Mouse (Mus musculus) left cerebral cortex, adult 9 months (tissue): ENCODE measurements around the gene Fam19a1.
"Not testable (repeated sequence)": the region's sequence is repeated elsewhere in the genome, so short reads cannot be mapped to it uniquely, and the experiment has no call there.

Experiments used
- DNase-seq, 2 experiments: peaks; one replicate each; pipeline ENCODE4 v3.0.0; 2022; ENCODE audit warnings: low spot score in 2 of 2

The Fam19a1 gene

DNA sequence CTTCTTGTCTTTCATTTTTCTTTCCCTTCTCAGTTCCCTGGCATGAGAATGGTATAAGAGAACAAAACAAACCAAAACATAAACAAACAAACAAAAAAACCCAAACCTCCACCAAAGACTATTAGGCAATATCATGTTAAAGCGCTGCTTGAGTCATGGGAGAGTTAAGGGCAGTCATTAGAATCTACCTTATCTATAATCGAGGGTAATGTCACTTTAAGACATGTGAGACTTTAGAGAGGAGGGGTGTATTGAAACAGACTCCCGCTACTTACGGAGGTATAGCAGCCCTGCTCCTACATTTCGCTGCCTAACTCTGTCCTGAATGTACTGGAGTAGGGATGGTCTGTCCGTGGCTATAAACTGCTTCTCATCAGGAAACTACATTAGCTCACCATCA is at the start of gene Fam19a1:
Fam19a1 (plus strand) TSS at position 301 of the 400 bp plus-strand sequence.
- DNase-seq: peak in 1 of 2 experiments; percentile 31

DNA sequence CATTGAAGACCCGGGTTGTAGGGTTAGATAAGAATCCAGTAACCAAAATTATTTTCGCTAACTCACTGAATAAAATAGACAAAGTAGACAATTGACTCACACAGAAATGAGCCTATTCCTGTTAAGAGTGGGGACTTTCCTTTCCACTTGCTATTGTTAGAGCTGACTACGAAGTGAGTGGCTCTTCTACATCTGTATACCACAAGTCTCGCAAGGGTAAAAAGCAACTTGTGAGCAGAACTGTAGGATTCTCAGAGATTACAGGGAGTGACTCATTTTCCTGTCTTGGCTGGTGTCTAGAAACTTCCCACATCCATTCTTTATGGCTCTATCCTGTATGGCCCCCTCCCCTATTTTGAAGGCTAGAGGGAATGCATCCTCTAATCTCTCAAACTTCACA is 41.9 kb upstream of the Fam19a1 start:
- no peak for DNase-seq

- no peak for DNase-seq
Observed at GRCm38 (mm10) chr6:96071567-96071966, 41.4 kb upstream of the Fam19a1 start.

DNA sequence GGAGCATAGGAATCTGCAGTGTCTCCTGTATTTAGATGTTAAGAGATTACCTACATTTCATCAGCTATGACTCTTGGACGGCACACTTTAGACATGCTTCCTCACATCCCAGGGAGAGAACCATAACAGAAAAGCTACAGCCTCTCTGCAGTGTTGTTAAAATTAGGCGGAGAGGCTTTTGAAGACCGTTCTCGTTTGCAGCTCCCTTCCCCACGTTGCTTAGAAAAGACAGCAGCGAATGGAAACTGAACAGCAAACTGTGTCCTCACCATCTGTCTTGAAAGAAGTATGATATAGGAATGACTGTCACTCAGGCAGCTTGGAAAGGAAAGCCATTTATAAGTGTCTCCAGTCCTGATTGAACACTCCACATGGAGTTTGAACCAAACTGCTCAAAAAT is 23.0 kb upstream of the Fam19a1 start:
- DNase-seq: peak in 1 of 2 experiments; percentile 25

- no peak for DNase-seq
Observed at GRCm38 (mm10) chr6:96093716-96094115, 19.2 kb upstream of the Fam19a1 start.

- DNase-seq: peak; percentile 53 to 69
Observed at GRCm38 (mm10) chr6:96098225-96098624, 14.7 kb upstream of the Fam19a1 start.

- DNase-seq: no peak
Observed at GRCm38 (mm10) chr6:96111656-96112055, 1.3 kb upstream of the Fam19a1 start.

GRCm38 (mm10) chr6:96114151-96114550 is 1.2 kb downstream of the Fam19a1 start:
- DNase-seq: no peak

GRCm38 (mm10) chr6:96116148-96116533 is 3.2 kb downstream of the Fam19a1 start:
- no peak for DNase-seq

- peak in 1 of 2 experiments; percentile 59 for DNase-seq
Observed at GRCm38 (mm10) chr6:96116534-96117272, 3.7 kb downstream of the Fam19a1 start.

- DNase-seq: no peak
Observed at GRCm38 (mm10) chr6:96143326-96143725, 30.4 kb downstream of the Fam19a1 start.

- no peak for DNase-seq
Observed at GRCm38 (mm10) chr6:96165403-96165802, 52.4 kb downstream of the Fam19a1 start.

- no peak for DNase-seq
Observed at GRCm38 (mm10) chr6:96165818-96166379, 52.9 kb downstream of the Fam19a1 start, which contains the start of gene 1700123L14Rik. Gene 1700123L14Rik, minus strand, starts transcription at chr6:96166243.

DNA sequence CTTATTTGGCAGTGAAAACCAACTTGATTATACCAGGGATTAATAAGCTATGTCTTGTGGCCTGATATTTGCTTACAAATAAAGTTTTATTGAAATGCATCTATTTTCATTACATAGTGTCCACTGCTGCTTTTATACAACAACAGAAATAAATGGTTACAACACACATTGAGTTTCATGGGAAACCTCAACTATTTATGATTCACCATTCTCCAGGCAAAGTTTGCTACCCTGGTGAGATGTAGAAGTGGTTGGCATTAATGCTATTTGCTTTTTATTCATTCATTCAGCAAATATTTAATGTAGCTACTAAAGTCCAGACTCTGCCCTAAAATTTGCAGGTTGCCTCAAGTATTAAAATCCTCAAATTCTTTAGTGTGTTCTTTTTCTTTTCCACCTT is 54.1 kb downstream of the Fam19a1 start:
- DNase-seq: no peak

DNA sequence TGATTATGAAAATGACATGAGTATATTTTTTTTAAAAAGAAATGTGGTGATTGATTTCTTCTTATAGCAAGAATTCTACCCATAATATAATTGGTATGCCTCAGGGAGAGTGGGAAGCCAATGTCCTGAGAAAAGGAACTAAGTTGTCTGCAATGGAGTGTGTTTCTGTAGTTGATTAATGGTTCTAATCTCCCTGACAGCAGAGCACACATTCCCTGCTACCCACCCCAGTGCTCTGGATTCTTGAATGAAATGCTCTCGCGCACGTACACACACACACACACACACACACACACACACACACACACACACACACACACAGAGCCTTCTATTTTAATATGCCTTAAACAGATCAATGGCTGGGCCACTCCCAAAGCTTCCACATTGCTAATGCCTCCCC is 60.7 kb downstream of the Fam19a1 start:
- no peak for DNase-seq

- DNase-seq: no peak
Observed at GRCm38 (mm10) chr6:96178530-96178929, 65.6 kb downstream of the Fam19a1 start.

GRCm38 (mm10) chr6:96183392-96183791 is 70.4 kb downstream of the Fam19a1 start:
- DNase-seq: no peak

- DNase-seq: no peak
Observed at GRCm38 (mm10) chr6:96186517-96186916, 73.6 kb downstream of the Fam19a1 start.

DNA sequence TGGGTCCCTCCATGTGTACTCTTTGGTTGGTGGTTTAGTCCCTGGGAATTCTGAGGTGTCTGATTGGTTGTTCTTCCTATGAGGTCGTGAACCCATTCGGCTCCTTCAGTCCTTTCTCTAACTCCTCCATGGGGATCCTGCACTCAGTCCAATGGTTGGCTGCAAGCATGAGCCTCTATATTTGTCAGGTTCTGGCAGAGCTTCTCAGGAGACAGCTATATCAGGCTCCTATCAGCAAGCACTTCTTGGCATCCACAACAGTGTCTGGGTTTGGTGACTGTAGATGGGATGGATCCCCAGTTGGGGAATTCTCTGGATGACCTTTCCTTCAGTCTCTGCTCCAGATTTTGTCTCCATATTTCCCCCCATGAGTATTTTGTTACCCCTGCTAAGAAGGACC is 86.0 kb downstream of the Fam19a1 start:
- DNase-seq: not testable (repeated sequence)

GRCm38 (mm10) chr6:96205395-96205794 is 92.4 kb downstream of the Fam19a1 start:
- DNase-seq: no peak

- no peak for DNase-seq
Observed at GRCm38 (mm10) chr6:96234806-96235205, 121.9 kb downstream of the Fam19a1 start.

DNA sequence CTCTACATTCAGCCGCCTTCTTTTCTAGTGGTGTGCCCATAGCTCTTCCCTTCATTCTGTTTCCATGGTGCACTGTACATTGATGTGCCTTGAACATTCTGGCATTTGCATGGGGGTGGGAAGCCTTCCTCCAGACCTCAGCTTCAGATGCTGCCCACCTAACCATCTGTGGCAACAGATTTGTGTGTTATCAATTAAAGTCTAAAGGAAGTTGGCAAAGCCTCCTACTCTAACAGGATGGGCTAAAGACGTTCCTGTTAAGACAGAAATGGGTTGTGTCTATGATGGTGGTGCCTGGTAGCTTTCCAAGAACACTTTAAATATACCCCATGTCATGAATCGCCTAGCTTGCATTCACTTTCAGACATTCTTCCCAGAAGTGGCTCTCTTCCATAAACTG is 131.4 kb downstream of the Fam19a1 start:
- peak; percentile 69 to 84 for DNase-seq

DNA sequence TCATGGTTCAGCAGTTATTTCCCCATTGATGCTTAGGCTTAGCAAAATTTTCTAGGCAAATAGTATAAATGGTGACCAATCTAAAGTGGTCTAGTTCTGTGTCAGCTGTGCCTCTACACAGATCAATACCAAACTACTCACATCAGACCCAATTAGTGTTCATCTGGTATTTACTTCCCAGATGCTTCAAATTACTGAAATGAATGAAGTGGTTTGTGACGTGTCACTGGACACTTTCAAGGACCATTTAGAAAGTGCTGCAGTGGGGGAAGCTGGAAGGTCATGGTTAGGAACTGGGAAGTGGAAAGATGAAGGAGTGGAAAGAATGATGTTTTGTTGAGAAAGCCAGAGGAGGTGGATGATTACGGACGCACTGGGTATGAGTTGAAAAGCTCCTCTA is 139.0 kb downstream of the Fam19a1 start:
- DNase-seq: no peak
